Mouse (Mus musculus): ENCODE data around the gene Pm20d1. TPM values are rescaled to one million over a fixed set of nuclear protein-coding genes. Genes with fewer than 3 reads are reported as not detected.

The Pm20d1 gene
- polyA plus RNA-seq, 1 experiment from 2014 or later, result 0.82 TPM

DNA sequence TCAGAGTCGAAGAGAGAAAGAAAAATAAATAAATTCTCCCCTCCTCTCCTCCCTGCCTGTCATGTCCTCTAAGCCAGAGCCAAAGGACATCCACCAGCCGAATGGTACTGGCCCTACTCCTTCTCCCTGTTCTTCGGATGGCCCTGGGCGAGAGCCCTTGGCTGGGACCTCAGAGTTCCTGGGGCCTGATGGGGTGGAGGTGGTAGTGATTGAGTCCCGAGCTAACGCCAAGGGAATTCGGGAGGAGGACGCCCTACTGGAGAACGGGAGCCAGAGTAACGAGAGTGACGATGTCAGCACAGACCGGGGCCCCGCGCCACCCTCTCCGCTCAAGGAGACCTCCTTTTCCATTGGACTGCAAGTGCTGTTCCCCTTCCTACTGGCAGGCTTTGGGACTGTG lies 33.4 kb downstream of the Pm20d1 start:
- Histone ChIP-seq H3K9ac (ENCODE audit: low read length) (no peak overlapping the region), H3K9me3 (ENCODE audit: control insufficient read depth, low read length) (no peaks in the 10 kb centered on the region), H3K4me3 (ENCODE audit: low read depth, low read length) (no peak overlapping the region), H3K27me3 (ENCODE audit: control insufficient read depth, insufficient read depth, low read length) (0 out of 2 replicates have a peak, but pooled peaks cover 2% of the 10 kb centered on the region), H3K27ac (ENCODE audit: low read depth, low read length) (no peak overlapping the region), H3K4me2 (no peak overlapping the region), H3K4me1 (ENCODE audit: control insufficient read depth, insufficient read depth, low read length) (peaks cover 17% of the 10 kb centered on the region), H3K36me3 (ENCODE audit: control insufficient read depth, insufficient read depth, low read length) (no peaks in the 10 kb centered on the region)
- WGBS, result 89% methylated on average over 15 of the region's 15 CpGs
- ATAC-seq (ENCODE audit: low FRiP score) (no peak), DNase-seq (ENCODE audit: low spot score, missing footprints) (no peak)

DNA sequence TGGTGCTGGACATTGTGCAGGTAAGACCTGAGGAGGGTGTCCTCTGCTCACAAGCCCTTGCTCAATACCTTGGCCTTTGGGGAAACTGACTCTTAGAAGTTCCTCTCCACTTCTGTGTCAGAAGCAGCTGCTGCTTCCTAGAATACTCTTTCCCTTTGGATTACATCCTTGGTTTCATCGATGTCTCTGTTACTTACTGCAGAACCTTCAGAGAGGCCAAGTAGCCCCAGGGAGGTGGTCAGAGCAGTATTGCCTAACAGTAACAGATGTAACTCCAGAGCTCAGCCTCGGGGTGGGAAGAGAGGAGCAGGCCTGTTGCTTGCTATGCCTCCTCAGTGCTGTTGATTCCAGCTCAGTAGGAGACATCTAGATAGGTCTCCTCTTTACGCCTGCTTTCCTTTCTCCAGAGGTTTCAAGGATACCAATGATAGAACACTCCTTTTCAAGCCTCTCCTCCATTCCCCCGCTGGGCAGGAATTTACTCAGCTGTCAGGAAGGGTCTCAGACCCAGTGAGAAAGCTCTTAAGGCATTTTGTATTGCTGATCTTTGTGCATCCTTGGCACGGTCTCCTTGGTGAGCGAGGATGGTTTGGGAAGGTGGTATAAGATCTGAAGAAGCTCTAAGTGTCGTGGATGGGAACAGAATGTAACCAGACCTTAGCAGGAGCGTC lies 33.9 kb downstream of the Pm20d1 start:
- Histone ChIP-seq H3K36me3 (ENCODE audit: control insufficient read depth, insufficient read depth, low read length) (no peaks in the 10 kb centered on the region), H3K4me1 (ENCODE audit: control insufficient read depth, insufficient read depth, low read length) (peaks cover 17% of the 10 kb centered on the region), H3K27ac (ENCODE audit: low read depth, low read length) (no peak overlapping the region), H3K9ac (ENCODE audit: low read length) (no peak overlapping the region), H3K4me3 (ENCODE audit: low read depth, low read length) (no peak overlapping the region), H3K27me3 (ENCODE audit: control insufficient read depth, insufficient read depth, low read length) (0 out of 2 replicates have a peak, but pooled peaks cover 2% of the 10 kb centered on the region), H3K9me3 (ENCODE audit: control insufficient read depth, low read length) (no peaks in the 10 kb centered on the region), H3K4me2 (no peak overlapping the region)
- no peak for ATAC-seq (ENCODE audit: low FRiP score)
- 80% methylated on average over 8 of the region's 8 CpGs for WGBS
- DNase-seq (ENCODE audit: low spot score, missing footprints), result no peak

DNA sequence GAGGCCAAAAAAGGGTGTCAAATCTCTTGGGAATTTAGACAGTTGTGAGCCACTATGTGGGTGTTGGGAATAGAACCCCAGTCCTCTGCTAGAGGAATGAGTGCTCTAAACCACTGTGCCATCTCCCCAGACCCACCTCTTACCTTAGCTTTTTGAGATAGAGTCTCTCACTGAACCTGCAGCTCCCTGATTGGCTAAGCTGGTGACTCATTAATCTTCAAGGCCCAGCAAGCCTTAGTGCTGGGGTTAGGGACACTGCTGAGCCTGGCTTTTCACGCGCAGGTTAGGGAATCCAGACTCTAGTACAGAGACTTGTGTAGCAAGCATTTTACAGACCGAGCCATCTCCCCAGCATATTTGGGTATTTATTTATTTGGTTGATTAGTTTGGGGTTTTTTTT lies 39.9 kb downstream of the Pm20d1 start:
- no peak overlapping the region for H3K4me2 ChIP-seq
- no peaks in the 10 kb centered on the region for H3K4me1 ChIP-seq (ENCODE audit: control insufficient read depth, insufficient read depth, low read length)
- 69% methylated on average over 3 of the region's 3 CpGs for WGBS
- no peaks in the 10 kb centered on the region for H3K36me3 ChIP-seq (ENCODE audit: control insufficient read depth, insufficient read depth, low read length)
- no peak overlapping the region for H3K4me3 ChIP-seq (ENCODE audit: low read depth, low read length)
- H3K9me3 ChIP-seq (ENCODE audit: control insufficient read depth, low read length), result no peaks in the 10 kb centered on the region
- no peak overlapping the region for H3K9ac ChIP-seq (ENCODE audit: low read length)
- no peak for ATAC-seq (ENCODE audit: low FRiP score)
- DNase-seq (ENCODE audit: low spot score, missing footprints), result no peak
- no peaks in the 10 kb centered on the region for H3K27me3 ChIP-seq (ENCODE audit: control insufficient read depth, insufficient read depth, low read length)
- H3K27ac ChIP-seq (ENCODE audit: low read depth, low read length), result no peak overlapping the region

DNA sequence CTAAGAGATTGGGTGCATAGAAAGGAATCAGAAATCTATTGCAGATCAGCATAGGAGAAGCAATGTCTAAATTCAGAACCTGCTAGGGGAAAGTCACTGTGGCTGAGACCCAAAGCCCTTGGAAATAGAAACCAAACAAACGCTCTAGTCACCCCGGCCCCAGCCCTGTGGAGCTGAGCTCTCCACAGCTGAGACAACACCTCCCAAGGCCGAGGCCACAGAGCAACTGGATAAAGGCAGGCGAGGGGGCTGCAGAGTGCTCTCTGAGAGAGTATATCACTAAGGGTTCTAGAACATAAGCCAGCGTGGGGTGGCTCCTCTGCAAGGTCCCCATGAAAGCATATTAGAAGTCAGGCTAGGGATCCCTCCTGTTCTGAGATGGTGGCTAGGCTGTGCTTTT lies 41.4 kb downstream of the Pm20d1 start:
- Histone ChIP-seq H3K4me2 (no peak overlapping the region), H3K27ac (ENCODE audit: low read depth, low read length) (no peak overlapping the region), H3K4me1 (ENCODE audit: control insufficient read depth, insufficient read depth, low read length) (no peaks in the 10 kb centered on the region), H3K9ac (ENCODE audit: low read length) (no peak overlapping the region), H3K36me3 (ENCODE audit: control insufficient read depth, insufficient read depth, low read length) (no peaks in the 10 kb centered on the region), H3K4me3 (ENCODE audit: low read depth, low read length) (no peak overlapping the region), H3K27me3 (ENCODE audit: control insufficient read depth, insufficient read depth, low read length) (no peaks in the 10 kb centered on the region), H3K9me3 (ENCODE audit: control insufficient read depth, low read length) (no peaks in the 10 kb centered on the region)
- ATAC-seq (ENCODE audit: low FRiP score), result no peak
- DNase-seq (ENCODE audit: low spot score, missing footprints), result no peak
- WGBS, result 80% methylated on average over 5 of the region's 5 CpGs

DNA sequence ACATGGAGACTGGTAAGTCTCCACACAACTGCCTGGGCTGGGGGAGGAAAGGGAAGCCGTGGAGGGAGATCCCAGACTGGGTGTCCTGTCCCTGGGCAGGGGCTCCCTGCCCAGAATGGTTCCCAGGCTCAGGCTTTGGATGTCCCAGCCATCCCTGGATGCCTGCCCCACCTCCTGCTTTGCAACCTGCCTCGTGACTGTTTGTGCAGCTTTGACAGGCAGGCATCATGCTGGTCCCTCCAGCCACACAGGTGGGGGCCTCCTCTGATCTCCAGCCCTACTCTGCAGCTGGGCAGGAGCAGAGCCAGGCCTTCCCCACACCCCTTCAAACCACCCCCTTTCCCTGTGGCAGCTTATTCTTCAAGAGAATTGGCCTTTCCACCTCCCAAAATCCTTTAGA lies 42.1 kb downstream of the Pm20d1 start:
- Histone ChIP-seq H3K9me3 (ENCODE audit: control insufficient read depth, low read length) (no peaks in the 10 kb centered on the region), H3K27ac (ENCODE audit: low read depth, low read length) (no peak overlapping the region), H3K9ac (ENCODE audit: low read length) (no peak overlapping the region), H3K27me3 (ENCODE audit: control insufficient read depth, insufficient read depth, low read length) (no peaks in the 10 kb centered on the region), H3K4me3 (ENCODE audit: low read depth, low read length) (no peak overlapping the region), H3K4me1 (ENCODE audit: control insufficient read depth, insufficient read depth, low read length) (no peaks in the 10 kb centered on the region), H3K36me3 (ENCODE audit: control insufficient read depth, insufficient read depth, low read length) (peaks cover 3% of the 10 kb centered on the region; the same call in 1 of the 2 replicates), H3K4me2 (no peak overlapping the region)
- DNase-seq (ENCODE audit: low spot score, missing footprints) (peak; percentile 33), ATAC-seq (ENCODE audit: low FRiP score) (no peak)
- 46% methylated on average over 2 of the region's 2 CpGs for WGBS

DNA sequence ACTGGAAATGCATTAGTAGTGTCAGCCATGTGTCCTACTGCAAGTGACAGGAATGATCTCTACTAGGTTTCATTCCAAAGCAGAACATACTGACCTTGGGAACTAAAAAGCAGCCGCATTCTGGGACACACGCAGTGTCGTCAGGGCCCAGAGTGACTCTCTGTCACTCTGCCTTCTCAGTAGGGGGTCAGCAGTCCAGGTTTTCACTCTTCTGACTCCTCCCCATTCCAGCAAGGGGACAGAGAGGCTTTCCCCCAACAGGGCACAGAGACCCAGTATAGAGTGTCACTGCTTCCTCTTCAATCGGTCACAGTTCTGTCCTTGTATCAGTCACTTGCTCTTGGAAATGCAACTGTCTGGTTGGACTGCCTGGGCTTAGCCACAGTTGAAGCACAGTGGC lies 45.0 kb downstream of the Pm20d1 start:
- ATAC-seq (ENCODE audit: low FRiP score) (no peak), DNase-seq (ENCODE audit: low spot score, missing footprints) (no peak)
- no peak overlapping the region for H3K4me2 ChIP-seq
- peaks cover 3% of the 10 kb centered on the region; the same call in 1 of the 2 replicates for H3K36me3 ChIP-seq (ENCODE audit: control insufficient read depth, insufficient read depth, low read length)
- no peaks in the 10 kb centered on the region for H3K4me1 ChIP-seq (ENCODE audit: control insufficient read depth, insufficient read depth, low read length)
- no peak overlapping the region for H3K4me3 ChIP-seq (ENCODE audit: low read depth, low read length)
- 88% methylated on average over 4 of the region's 4 CpGs for WGBS
- H3K27me3 ChIP-seq (ENCODE audit: control insufficient read depth, insufficient read depth, low read length), result no peaks in the 10 kb centered on the region
- no peak overlapping the region for H3K9ac ChIP-seq (ENCODE audit: low read length)
- no peaks in the 10 kb centered on the region for H3K9me3 ChIP-seq (ENCODE audit: control insufficient read depth, low read length)
- H3K27ac ChIP-seq (ENCODE audit: low read depth, low read length), result no peak overlapping the region

DNA sequence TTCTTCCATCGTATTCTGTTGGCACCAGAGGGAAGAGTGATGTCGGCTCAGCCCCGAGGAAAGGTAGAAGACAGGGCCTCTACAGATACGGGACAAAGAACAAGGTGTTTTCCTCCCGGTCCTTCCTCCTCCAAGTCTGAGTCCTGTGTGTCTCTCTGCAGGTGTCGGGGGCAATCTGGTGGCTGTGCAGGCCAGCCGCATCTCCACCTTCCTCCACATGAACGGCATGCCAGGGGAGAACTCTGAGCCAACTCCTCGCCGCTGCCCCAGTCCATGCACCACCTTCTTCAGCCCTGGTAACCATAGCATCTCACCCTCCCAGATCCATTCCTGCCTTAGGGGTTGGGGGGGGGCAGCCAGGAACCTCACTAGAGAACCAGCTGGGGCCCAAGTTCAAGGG lies 46.6 kb downstream of the Pm20d1 start:
- DNase-seq (ENCODE audit: low spot score, missing footprints) (no peak), ATAC-seq (ENCODE audit: low FRiP score) (no peak)
- H3K27me3 ChIP-seq (ENCODE audit: control insufficient read depth, insufficient read depth, low read length), result no peaks in the 10 kb centered on the region
- H3K27ac ChIP-seq (ENCODE audit: low read depth, low read length), result no peak overlapping the region
- H3K36me3 ChIP-seq (ENCODE audit: control insufficient read depth, insufficient read depth, low read length), result peaks cover 3% of the 10 kb centered on the region; the same call in 1 of the 2 replicates
- no peaks in the 10 kb centered on the region for H3K4me1 ChIP-seq (ENCODE audit: control insufficient read depth, insufficient read depth, low read length)
- H3K9me3 ChIP-seq (ENCODE audit: control insufficient read depth, low read length), result no peaks in the 10 kb centered on the region
- 93% methylated on average over 10 of the region's 10 CpGs for WGBS
- H3K4me2 ChIP-seq, result no peak overlapping the region
- H3K9ac ChIP-seq (ENCODE audit: low read length), result no peak overlapping the region
- H3K4me3 ChIP-seq (ENCODE audit: low read depth, low read length), result no peak overlapping the region

GRCm38 (mm10) chr1:131844883-131845282 lies 47.7 kb downstream of the Pm20d1 start:
- no peak overlapping the region for H3K4me3 ChIP-seq (ENCODE audit: low read depth, low read length)
- H3K27me3 ChIP-seq (ENCODE audit: control insufficient read depth, insufficient read depth, low read length), result no peaks in the 10 kb centered on the region
- H3K4me2 ChIP-seq, result no peak overlapping the region
- no peak for ATAC-seq (ENCODE audit: low FRiP score)
- peaks cover 3% of the 10 kb centered on the region; the same call in 1 of the 2 replicates for H3K36me3 ChIP-seq (ENCODE audit: control insufficient read depth, insufficient read depth, low read length)
- 63% methylated on average over 8 of the region's 8 CpGs for WGBS
- no peaks in the 10 kb centered on the region for H3K4me1 ChIP-seq (ENCODE audit: control insufficient read depth, insufficient read depth, low read length)
- no peak overlapping the region for H3K27ac ChIP-seq (ENCODE audit: low read depth, low read length)
- H3K9ac ChIP-seq (ENCODE audit: low read length), result no peak overlapping the region
- DNase-seq (ENCODE audit: low spot score, missing footprints), result no peak
- no peaks in the 10 kb centered on the region for H3K9me3 ChIP-seq (ENCODE audit: control insufficient read depth, low read length)

DNA sequence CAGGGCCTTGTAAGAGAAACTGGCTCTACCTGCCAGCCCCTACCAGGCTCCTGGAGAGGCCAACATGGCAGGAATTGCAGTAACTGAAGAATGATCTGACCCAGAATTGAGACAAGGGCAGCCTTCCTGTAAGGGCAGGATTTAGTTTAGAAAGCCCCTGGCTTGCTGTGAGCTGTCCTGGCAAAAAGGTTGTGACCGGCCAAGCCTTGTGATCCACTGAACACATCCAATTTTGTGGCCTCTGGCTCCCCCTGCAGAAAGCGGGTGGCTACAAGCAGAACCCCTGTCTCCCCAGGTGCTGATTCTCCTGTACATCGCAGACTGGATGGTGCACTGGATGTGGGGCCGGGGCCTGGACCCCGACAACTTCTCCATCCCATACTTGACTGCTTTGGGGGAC lies 49.1 kb downstream of the Pm20d1 start:
- no peaks in the 10 kb centered on the region for H3K27me3 ChIP-seq (ENCODE audit: control insufficient read depth, insufficient read depth, low read length)
- H3K27ac ChIP-seq (ENCODE audit: low read depth, low read length), result no peak overlapping the region
- no peaks in the 10 kb centered on the region for H3K9me3 ChIP-seq (ENCODE audit: control insufficient read depth, low read length)
- ATAC-seq (ENCODE audit: low FRiP score) (no peak), DNase-seq (ENCODE audit: low spot score, missing footprints) (no peak)
- no peak overlapping the region for H3K4me3 ChIP-seq (ENCODE audit: low read depth, low read length)
- 79% methylated on average over 5 of the region's 5 CpGs for WGBS
- no peak overlapping the region for H3K4me2 ChIP-seq
- peaks cover 3% of the 10 kb centered on the region; the same call in 1 of the 2 replicates for H3K36me3 ChIP-seq (ENCODE audit: control insufficient read depth, insufficient read depth, low read length)
- H3K4me1 ChIP-seq (ENCODE audit: control insufficient read depth, insufficient read depth, low read length), result no peaks in the 10 kb centered on the region
- H3K9ac ChIP-seq (ENCODE audit: low read length), result no peak overlapping the region

Data from midbrain, embryonic 11.5 days (tissue).